Mouse (Mus musculus) thymus, postnatal 10 days (tissue): ENCODE measurements around the gene Trim12a.
A peak's percentile ranks its signal among the peaks of the same experiment; 100 is the strongest.
"Not testable (repeated sequence)": the region's sequence is repeated elsewhere in the genome, so short reads cannot be mapped to it uniquely, and the experiment has no call there.

Source experiments
- DNase-seq, 2 experiments: peaks; one replicate each; pipeline ENCODE4 v3.0.0; 2021; ENCODE audit warnings: low spot score in 2 of 2

Trim12a gene

GRCm38 (mm10) chr7:104315369-104316080 lies at the start of gene Trim12a:
Trim12a (minus strand) TSS chr7:104315466.
- DNase-seq: not testable (repeated sequence)

DNA sequence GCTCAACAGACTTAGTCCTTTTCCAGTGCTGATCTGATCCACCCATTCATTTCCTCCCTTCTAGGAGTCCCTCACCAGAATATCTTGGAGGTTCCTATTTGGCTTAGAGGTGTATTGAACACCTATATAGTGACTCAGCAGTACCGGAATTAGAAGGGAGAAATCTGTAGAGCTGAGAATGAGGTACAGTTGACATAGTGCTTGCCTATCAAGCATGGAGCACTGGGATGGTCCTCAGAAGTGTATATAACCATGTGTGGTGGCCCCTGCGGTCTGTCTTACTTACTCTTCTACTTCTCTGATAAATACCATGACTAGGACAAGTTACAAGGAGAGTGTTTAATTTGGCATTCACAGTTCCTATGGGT lies 38.3 kb upstream of the Trim12a start:
- DNase-seq: no peak

GRCm38 (mm10) chr7:104352717-104353599 lies 37.7 kb upstream of the Trim12a start, which contains the start of gene Trim12c:
Trim12c (minus strand) TSS chr7:104353362.
- DNase-seq: peak; percentile 68 to 73

DNA sequence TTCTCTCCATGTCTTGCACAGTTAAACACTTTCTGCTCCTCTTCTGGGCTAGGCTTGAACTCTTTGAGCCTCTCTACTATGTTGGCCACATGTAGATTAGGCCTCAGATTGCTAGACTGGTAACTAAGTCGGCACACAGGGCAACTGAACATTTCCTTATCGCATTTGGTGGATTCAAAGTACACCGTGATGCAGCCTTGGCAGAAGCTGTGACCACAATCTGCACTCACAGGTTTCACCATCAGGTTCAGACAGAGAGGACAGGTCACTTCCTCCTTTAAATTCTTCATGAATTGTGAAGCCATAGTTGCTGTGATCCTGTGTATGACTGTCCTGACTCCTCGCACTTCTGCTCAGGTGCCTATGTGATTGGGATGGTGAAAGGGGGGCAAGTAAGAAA lies 32.8 kb upstream of the Trim12a start:
- not testable (repeated sequence) for DNase-seq

- DNase-seq: not testable (repeated sequence)
These were observed 25.5 kb upstream of the Trim12a start for GRCm38 (mm10) chr7:104340744-104341143.

DNA sequence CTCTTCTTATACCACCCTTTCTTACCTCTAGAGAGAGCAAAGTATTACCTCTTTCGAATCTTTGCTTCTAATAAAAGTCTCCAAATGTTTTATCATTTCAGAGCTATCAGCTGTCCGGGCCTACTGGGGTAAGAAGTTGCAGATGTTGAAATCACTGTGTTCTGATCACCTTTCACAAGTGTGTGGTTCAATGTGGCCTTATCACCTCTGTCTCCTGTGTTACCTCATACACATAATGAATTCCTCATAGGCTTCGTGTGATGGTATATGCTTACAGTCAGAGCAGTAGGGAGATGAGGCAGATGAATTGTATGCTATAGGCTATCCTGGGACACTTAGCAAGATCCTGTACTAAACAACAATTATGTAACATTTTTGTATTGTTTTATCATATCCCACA lies 20.3 kb upstream of the Trim12a start:
- not testable (repeated sequence) for DNase-seq

GRCm38 (mm10) chr7:104329171-104329570 lies 13.9 kb upstream of the Trim12a start, which contains the start of gene Trim34b:
Trim34b (plus strand) TSS chr7:104329471.
- DNase-seq: not testable (repeated sequence)

GRCm38 (mm10) chr7:104322028-104322427 lies 6.8 kb upstream of the Trim12a start:
- no peak for DNase-seq

GRCm38 (mm10) chr7:104314796-104315353 lies 391 bp downstream of the Trim12a start:
- peak in 1 of 2 experiments; percentile 4 for DNase-seq

GRCm38 (mm10) chr7:104291638-104292400 lies 23.4 kb downstream of the Trim12a start:
- DNase-seq: no peak

- DNase-seq: no peak
These were observed 24.6 kb downstream of the Trim12a start for GRCm38 (mm10) chr7:104290641-104291040.

DNA sequence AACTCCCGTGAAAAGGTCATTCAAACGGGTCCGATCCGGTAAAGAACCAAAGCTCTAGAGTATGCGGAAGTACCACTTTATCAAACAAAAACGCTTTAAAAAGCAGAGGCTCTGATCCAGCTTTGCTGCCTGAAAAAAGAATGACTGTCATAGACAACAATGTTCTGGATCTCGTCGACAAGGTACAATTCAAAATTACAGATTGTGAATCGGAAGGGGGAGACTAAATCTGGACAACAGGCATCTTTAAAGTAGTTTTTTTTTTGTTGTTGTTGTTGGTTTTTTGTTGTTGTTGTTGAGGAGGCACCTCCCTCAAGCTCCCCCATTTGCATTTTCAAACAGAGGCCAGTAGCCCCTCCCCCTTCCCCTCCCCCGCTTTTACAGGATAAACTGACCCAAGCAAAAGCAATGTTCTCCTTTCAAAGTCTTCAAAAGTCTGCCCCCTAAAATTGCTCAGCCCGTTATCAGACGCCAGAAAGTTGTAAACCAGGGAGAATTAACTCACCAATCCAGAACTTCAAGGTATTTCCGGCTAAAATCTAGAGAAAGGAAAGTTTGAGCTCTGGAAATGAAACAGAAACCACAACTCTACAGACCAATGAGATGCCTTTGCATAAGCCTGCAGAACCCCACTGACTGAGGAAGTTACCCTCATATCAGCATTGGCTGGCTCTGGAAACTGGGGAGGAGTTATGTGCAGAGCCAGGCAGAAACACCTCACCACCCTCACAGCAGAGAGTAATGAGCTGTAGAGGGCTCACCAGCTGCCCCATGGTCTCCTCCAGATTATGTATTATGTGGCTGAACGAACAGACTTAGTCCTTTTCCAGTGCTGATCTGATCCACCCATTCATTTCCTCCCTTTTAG lies 27.5 kb downstream of the Trim12a start, which contains the start of gene Trim5:
Gene Trim5, minus strand, starts transcription at position 519 of the 868 bp plus-strand sequence.
- not testable (repeated sequence) for DNase-seq

DNA sequence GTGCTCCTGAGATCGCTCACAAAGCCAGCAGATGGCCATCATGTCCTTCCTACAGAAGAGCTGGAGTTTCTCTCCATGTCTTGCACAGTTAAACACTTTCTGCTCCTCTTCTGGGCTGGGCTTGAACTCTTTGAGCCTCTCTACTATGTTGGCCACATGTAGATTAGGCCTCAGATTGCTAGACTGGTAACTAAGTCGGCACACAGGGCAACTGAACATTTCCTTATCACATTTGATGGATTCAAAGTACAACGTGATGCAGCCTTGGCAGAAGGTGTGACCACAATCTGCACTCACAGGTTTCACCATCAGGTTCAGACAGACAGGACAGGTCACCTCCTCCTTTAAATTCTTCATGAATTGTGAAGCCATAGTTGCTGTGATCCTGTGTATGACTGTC lies 35.9 kb downstream of the Trim12a start:
- DNase-seq: not testable (repeated sequence)

- not testable (repeated sequence) for DNase-seq
These were observed 49.9 kb downstream of the Trim12a start for GRCm38 (mm10) chr7:104265335-104265734.

DNA sequence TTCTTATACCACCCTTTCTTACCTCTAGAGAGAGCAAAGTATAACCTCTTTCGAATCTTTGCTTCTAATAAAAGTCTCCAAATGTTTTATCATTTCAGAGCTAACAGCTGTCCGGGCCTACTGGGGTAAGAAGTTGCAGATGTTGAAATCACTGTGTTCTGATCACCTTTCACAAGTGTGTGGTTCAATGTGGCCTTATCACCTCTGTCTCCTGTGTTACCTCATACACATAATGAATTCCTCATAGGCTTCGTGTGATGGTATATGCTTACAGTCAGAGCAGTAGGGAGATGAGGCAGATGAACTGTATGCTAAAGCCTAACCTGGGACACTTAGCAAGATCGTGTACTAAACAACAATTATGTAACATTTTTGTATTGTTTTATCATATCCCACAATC lies 54.9 kb downstream of the Trim12a start:
- DNase-seq: not testable (repeated sequence)
